14 mouse cellular contexts compared by ENCODE assay signal in the genomic region with DNA sequence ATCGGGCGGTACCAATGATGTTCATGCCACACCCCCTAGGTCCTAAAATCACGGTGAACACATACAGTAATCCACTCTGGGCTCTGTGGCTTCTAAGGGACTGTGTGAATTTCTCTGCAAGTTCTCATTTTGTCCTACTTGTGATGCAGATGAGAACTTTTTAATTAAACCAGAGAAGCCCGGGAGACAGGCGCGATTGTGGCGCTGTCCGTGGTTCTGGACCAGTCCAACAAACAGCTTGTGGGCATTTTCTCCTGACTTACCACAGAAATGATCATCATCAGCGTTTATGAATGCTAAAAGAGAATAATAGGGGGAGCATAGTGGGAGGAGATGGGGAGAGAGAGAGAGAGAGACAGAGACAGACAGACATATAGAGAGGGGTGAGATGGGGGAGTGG.
A peak's percentile ranks its signal among the peaks of the same experiment; 100 is the strongest.
DNase-seq lines count a peak whose midpoint lies in the region; ATAC-seq lines count a peak whose summit lies in the region.
"Had no signal": no experiment of that assay in that cellular context is flagged by ENCODE, and none has a peak within 500 bp of the region (broad histone marks: within the 10 kb centered on the region; RNA-seq: fewer than 3 reads in every experiment).

No protein-coding gene starts in this region.

- H3K27me3 ChIP-seq in kidney, embryonic 16.5 days (ENCODE audit: insufficient read depth, low read length), result no peaks in the 10 kb centered on the region
- H3K27me3 ChIP-seq: embryonic facial prominence, embryonic 15.5 days had no signal

- no peak overlapping the region for H3K9ac ChIP-seq in kidney, embryonic 16.5 days (replicated peaks; ENCODE audit: low read length)
- H3K9ac ChIP-seq: embryonic facial prominence, embryonic 15.5 days; hindbrain, embryonic 14.5 days had no signal

- H3K4me3 ChIP-seq in kidney, embryonic 16.5 days (ENCODE audit: low read length), result no peak overlapping the region
- H3K4me3 ChIP-seq: embryonic facial prominence, embryonic 15.5 days; heart, adult 2 months had no signal

- no peak overlapping the region for H3K27ac ChIP-seq in kidney, embryonic 16.5 days (ENCODE audit: low read length)
- H3K27ac ChIP-seq: embryonic facial prominence, embryonic 15.5 days; heart, adult 2 months; hindbrain, embryonic 14.5 days had no signal

- DNase-seq in kidney, postnatal 10 days, result peak; percentile 71
- peak; percentile 22 for DNase-seq in ES-CJ7 (ENCODE audit: low read depth, low spot score)
- peak; percentile 19 for DNase-seq in NIH3T3 (ENCODE audit: low read depth)
- DNase-seq in mesoderm, embryonic 11.5 days (ENCODE audit: low read depth, low spot score), result peak; percentile 57
- DNase-seq in left cerebral cortex, adult 11 months (ENCODE audit: low spot score), result no peak
- no peak for DNase-seq in yolk sac, embryonic 10.5 days (ENCODE audit: low spot score)
- DNase-seq: cerebellum, adult 11 months; heart, adult 2 months; lung, postnatal 14 days; thymus, postnatal 14 days had no signal

- ATAC-seq in kidney, embryonic 16.5 days (ENCODE audit: low FRiP score, low TSS enrichment), result no peak
- ATAC-seq: forebrain, embryonic 16.5 days had no signal

- 21% methylated on average over 9 of the region's 9 CpGs for WGBS in kidney, embryonic 16.5 days

- peaks cover 7% of the 10 kb centered on the region; the same call in 1 of the 2 replicates for H3K4me1 ChIP-seq in kidney, embryonic 16.5 days (ENCODE audit: insufficient read depth, low read length)

- 0 out of 2 replicates have a peak, but pooled peaks cover 5% of the 10 kb centered on the region for H3K9me3 ChIP-seq in kidney, embryonic 16.5 days (ENCODE audit: low read length)
- H3K9me3 ChIP-seq: embryonic facial prominence, embryonic 15.5 days had no signal

- no peaks in the 10 kb centered on the region for H3K36me3 ChIP-seq in kidney, embryonic 16.5 days (ENCODE audit: insufficient read depth, low read length)
- H3K36me3 ChIP-seq: embryonic facial prominence, embryonic 15.5 days had no signal

- no peak overlapping the region for H3K4me2 ChIP-seq in kidney, embryonic 16.5 days (replicated peaks; ENCODE audit: low read depth, low read length)
- H3K4me2 ChIP-seq: embryonic facial prominence, embryonic 15.5 days; hindbrain, embryonic 14.5 days had no signal

Comparison
In these comparisons a context has a peak if more than half of its experiments do, and no peak if none do; other contexts are left out.
1. DNase-seq: peak in kidney, postnatal 10 days (single experiment), ES-CJ7 (single experiment), NIH3T3 (single experiment) and mesoderm, embryonic 11.5 days (single experiment); none in left cerebral cortex, adult 11 months (single experiment) and yolk sac, embryonic 10.5 days (single experiment).